Mouse (Mus musculus): Measurements from ENCODE around the gene Ntrk2.

Gene Ntrk2

DNA sequence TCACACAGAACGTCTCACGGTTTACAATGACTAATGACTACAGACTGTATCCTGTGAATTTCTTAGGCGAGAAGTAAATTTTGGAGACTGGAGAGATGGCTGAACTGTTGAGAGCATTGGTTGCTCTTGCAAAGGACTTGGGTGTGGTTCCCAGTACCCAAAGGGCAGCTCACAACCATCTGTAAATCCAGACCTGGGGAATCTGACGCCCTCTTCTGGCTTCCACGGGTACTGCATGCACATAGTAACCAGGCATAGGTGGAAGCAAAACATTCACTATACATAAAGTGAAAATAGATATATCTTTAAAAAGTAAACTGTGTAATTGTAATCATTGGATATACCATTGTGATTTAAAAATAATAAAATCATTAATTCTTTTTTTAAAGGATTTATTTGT lies 310.9 kb downstream of the Ntrk2 start:
- no peak for DNase-seq (ENCODE audit: low spot score)

DNA sequence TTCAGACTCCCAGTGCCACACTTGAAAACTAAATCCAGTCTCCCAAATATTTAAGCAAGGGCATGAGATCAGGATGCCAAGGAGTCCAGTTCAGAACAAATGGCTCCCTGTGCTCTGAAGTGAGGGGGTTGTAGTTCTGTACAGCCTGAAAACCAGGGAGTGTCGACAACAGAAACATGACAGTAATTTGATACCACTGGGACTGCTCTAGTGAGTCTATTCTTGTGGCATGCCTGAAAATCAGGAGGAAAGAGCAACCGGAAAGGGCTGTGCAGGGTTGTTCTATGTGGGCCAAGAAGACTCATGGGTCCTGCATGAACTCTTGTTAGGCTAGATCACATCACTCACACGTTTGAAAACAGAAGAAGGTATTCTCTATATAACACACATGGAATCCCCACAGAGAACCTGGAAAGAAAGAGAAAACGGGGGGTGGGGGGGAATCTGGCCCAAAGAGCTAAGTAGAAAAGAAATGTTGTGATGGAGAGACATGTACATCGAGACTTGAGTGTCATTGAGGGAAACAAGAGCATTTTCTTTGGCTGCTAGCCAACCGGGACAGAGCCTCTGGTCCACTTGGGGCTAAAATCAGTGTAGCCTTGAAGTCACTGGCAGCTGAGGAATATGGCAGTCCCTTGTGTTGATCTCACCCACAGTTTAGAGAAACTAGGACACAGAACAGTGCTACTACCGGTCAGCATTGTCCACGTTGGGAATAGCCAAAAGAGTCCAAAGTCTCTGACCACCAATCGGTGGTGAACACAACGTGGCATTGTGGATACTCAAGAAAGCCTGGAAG lies 313.4 kb downstream of the Ntrk2 start:
- no peak for DNase-seq (ENCODE audit: low spot score)

DNA sequence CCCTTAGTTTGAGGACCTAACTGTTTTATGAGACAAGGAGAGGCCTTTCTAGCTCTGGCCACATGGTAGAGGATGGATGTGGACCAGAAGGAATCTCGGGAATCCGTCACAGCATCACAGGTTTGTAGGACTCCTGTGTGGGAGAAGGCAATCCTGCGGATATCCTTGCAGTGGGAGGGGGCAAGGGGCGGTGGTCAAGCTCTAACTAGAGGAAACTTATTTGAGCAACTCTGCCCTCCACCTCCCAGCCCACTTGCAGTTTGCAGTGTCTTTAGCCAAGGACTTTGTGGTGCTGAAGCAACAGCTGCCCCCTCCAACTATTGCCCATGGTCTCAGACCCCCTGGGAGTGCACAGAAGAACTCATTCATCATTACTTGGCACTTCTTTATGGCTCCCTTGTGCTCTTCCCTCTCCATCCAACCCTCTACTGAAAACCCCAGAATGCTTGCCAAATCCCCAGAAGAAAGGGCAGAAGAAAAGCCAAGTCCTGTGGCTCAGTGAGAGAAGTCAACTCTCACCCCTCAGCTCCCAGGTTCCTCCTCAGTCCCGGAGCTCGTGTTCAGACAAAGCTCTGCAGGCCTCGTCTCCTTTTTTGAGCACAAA lies 336.9 kb downstream of the Ntrk2 start:
- DNase-seq (ENCODE audit: low spot score): no peak

DNA sequence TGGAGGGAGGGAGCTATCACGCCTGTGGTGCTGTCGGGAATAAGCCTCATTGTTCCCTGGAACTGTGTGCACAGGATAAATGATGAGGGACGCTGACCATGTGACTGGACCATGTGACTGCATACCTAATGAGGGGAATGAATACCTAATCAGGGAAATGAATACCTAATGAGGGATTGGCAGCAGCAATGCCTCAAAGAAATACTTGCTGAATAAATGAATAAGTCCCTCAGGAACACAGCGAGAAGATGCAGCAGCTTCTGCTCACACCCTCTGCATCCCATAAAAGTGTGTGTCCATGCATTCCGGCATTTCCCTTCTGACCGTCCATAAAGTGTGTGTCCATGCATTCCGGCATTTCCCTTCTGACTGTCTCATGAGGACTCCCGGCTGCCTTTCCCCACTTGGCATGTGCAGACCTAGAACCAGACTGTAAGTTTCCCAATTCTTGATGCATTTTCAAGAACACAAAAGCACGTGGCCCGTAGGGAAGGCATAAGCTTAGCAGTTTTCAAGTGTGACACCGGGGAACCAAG lies 338.0 kb downstream of the Ntrk2 start:
- no peak for DNase-seq (ENCODE audit: low spot score)

DNA sequence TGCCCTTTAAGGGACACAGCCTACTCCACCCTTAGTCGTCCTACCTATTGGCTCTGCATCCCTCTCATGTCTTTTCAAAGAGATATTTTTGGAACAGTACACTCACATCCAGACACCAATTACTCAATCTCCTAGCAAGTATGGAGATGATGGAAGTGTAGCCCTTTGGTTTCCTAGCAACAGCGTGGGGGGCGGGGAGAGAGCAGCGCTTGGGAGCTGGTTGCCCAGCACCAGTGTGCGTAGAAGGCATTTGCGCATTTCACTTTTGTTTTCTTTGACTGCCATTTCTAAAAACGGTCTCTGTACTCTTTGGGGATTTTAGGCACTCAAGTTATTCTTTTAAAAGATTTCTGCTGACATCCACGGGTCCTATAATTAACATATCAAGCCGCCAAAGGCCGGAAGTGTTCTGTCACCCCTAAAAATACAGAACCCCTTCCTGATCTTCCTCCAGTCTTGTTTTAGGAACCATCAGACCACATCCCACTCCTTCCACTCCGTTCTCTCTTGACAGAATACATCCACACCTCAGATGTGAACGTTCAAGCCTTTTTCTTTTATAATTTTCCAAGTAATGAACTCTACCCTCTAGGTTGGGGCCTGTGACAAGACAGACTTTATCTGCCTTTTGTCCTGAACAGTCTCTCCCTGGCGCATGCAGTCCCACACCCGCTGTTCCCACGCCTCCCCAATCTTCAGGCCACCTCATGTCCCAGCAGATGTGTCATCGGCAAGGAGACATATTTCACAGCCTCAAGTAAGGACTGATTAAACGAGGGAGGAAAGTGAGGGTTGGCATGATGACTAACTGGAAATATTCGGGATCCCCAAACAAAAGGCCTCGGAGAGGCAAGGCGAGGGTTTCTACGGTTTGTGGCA lies 339.5 kb downstream of the Ntrk2 start:
- peak; percentile 60 for DNase-seq (ENCODE audit: low spot score)

DNA sequence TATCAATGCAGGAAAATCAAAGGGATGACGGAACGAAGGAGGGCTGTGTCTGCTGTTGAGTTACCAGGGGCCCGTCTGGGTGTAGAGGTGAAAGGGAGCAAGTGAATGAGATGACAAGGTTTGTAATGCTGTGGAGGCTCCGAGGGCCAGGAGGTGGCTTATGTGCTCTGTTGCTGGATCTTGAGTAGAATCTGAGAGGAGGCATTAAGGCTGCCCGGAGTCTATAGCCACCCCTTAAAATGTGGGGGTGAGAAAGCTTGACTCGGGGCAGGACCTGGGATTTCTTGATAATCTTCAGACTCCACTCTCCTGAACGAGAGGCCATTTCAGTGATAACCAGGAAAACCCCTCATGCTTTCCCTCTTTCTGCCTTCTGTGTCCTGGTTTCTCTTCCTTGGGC lies 340.2 kb downstream of the Ntrk2 start:
- no peak for DNase-seq (ENCODE audit: low spot score)

DNA sequence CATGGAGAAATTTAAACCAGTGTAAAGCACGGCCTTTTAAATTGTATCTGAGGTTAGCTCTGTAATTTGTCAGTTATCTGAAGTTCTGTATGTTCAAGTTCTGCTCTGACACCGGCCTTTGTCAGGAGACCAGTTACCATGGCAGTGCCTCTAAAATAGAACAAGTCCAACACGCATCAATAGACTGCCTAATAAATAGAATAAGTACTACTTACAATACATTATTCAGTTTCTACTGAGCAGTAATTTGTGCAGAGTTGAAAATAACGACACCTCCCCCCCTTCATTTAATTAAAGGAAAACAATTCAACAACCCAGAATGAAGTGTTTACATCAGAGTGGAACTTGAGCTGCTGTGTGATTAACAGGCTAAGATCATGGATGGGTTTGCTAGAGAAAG lies 341.6 kb downstream of the Ntrk2 start:
- no peak for DNase-seq (ENCODE audit: low spot score)

DNA sequence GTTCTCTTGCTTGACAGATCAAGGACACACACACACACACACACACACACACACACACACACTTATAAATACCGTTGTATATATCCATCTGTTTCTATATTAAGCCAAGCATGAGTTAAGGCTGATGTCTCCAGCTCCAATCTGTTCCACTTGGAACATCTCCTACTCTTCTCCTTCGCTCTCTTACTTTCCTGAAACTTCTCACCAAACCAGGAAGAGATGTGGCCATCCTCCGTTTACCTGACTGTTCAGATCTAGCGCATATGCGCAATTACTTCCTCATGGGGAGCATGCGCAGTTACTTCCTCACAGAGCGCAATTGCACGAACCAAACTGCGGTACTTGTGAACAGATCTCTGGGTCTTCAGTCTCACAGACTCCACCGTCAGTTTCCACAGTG lies 342.4 kb downstream of the Ntrk2 start:
- no peak for DNase-seq (ENCODE audit: low spot score)

DNA sequence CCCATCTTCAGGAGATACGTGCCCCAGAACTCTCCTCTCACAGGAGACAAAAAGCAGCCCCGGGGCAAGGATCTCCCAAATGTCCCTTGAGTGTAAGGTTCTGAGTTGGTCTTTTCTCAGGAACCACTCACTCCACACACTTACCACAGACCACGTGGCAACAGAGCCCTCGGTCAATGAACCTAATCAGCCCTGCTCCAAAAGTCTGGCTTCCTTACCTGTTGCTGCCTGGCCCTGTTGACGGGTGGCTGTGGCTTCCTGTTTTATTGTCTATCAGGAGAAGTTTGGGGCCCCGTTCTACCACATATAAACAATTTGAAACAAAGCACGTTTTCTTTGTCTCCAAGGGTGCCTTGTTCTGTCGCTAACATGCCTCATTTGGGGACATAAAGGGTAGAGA lies 357.6 kb downstream of the Ntrk2 start:
- no peak for DNase-seq (ENCODE audit: low spot score)

DNA sequence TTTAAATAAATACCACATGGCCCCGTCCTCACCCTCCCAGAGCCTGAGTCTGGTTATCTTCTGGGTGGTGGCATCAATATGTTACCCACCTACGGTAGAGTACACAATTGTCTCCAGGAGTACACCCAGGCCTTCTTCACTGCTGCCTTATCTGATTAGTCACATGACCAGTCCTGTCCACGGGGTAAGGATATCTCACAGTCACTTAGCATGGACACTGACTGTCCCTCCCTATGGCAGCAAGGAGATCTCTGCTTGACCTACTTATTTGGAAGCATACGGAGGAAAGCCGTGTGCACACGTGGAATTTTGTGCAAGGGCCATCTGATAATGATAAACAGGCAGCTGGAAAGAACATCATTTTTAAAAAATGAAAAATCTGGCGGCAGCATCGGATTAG lies 367.5 kb downstream of the Ntrk2 start:
- no peak for DNase-seq (ENCODE audit: low spot score)

DNA sequence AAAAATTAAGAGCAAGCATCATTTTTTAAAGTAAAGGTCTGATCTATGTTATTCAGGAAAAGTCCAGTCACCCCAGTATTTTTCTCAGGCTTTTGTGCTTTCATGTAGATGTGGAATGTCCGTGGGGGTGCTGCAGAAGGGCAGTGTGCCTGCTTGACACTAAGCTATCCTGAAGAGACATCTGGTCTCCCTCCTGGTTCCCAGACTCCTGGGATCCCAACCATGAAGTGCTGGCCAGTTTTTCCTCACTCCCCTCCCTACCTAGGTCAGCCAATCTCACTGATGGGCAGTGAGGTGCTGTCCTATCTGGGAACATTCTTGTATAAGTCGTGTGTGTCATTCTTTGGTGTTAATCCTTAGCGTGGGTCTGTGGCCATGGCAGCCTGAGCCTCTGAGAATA lies 369.7 kb downstream of the Ntrk2 start:
- no peak for DNase-seq (ENCODE audit: low spot score)

DNA sequence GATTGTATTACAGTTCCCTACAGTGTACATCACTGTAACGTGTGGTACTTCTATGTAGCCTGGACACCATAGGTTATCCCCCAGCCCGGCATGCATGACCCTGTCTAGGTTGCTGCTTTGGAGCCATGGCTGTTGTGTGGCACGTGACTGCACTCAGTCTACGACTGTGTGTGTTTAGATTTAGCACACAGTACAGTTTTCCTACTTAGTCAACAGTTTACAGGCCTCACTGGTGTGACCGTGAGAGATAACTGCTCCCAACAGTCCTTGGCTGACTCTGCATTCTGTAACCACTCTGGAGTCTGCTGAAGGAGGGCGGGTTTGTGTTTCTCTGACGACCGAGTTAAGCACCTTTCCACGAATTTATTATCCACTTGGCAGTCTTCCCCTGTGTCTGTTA lies 370.1 kb downstream of the Ntrk2 start:
- no peak for DNase-seq (ENCODE audit: low spot score)

DNA sequence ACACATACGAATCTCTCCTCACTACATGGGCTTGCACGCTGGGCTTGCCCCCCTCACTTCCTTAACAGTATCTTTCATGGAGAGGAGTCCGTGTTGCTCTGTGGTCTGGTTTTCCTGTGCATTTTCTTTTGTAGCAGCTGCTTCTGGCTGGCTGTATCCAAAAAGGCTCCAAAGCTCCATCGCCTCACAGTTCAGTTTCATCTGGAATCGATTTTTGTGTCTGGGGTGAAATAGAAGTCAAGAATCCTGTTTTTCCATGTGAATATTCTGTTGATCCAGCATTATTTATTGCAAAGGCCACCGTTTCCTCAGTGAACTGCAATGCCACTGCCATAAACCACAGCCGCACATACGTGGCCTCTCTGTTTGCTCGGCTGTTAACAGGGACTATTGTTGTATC lies 370.6 kb downstream of the Ntrk2 start:
- DNase-seq (ENCODE audit: low spot score): no peak

DNA sequence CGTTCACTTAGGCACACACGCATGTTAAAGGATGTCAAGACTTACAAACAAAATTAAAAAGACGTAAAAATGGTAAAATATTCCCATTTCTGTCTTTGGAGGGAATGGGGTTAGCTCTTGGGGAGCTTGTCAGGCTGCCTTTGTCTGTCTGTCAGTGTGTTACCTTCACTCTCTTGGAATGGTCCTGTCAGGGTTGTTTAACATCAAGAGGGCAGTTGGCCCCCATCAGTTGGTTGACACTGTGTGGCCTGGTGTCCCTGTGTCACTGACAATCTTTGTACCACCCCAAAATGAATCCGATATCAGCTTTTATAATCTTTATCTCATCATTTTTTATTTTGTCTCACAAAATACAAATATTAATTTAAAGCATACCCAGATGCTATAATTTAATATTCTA lies 373.6 kb downstream of the Ntrk2 start:
- DNase-seq (ENCODE audit: low spot score): peak; percentile 38

DNA sequence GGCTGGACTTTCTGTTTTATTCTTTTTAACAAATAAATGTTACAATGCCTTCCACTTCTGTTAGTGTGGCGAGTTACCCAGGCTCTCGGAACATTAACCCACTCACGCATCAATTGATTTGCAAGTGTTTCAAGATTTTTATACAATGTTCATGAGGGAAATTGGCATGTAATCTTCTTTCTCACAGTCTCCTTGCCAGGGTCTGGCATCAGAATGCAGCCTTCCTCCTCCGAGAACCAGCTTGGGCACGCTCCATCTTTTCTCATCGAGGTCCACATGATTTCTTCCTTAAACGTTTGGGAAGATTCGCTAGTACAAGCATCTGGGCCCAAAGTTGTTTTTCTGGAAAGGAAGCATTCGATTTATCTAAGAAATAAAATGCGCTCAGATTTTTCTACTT lies 374.4 kb downstream of the Ntrk2 start:
- no peak for DNase-seq (ENCODE audit: low spot score)

DNA sequence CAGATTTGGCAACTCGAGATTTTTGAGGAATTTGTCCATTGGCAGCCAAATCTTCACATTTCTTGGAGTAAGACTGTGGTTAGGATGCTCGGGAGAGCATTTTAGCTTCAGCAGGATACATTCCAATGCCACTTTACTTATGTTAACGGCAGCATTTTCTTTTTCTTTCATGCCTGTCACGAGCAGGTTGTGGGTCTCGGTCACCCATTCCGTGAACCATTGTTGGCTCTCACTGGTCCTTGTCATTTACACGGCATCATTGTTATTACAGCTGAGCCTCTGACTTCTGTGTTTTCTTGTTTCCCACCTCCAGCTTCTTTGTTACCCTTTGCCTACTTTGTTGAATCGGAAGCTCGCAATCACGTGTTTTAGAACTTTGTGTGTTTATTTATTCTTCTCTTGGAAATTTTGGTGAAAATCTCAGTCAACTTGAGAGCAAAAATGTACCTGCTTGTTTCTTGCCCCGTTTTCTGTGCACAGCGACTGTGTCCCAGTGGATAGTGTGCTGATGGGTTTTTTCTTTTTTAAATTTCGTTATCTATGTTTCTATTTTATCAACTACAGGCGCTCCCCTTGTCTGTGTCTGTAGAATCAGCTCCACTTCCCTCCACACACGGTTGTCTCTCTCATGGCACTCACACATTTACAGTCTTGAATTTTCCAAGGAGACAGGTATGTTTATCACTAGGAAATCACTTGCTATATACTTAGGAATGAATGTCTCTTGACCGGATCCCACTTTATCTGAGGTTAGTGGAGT lies 375.0 kb downstream of the Ntrk2 start:
- DNase-seq (ENCODE audit: low spot score): no peak

DNA sequence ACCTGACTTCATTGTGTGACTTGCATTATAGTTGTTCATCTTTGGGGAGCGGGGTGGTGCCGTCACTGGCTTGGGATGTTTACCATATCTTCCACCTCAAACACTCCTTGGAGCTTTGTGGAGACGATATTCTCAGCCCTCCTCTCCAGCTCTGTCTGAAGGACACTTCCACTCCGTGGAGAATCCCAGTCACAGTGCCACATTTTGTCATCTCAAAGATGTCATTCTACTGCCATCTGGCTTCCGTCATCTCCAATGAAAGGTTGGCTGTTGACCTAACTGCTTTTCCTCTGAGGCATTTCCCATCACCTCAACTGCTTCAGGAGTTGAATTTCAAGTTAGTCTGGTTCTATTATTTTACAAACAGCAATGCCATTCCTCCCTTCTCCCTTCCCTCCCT lies 376.3 kb downstream of the Ntrk2 start:
- DNase-seq (ENCODE audit: low spot score): peak; percentile 68
